Mouse (Mus musculus): Measurements from ENCODE around the gene Scgb1b15.
"Not testable (repeated sequence)": the region's sequence is repeated elsewhere in the genome, so short reads cannot be mapped to it uniquely, and the experiment has no call there.

The Scgb1b15 gene

DNA sequence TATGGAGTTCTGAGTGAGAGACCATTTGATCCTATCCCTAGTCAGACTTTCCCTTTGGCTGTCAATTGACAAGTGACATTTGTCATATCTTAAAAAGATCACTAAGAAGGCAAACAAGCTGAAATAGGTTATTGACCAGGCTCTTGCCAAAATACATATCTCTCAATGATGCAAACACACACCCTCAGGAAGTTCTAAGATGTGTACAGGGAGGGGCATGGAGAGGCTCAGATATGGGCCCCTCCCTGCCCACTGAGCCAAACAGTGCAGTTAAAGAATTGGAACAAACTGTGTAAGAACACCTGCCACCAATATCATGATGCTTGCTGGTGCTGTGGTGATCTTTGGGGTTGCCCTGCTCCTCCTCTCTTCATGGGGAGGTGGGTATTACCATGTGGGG lies at the start of gene Scgb1b15:
TSS of gene Scgb1b15 (plus strand) at position 301 of the 400 bp plus-strand sequence.
- not testable (repeated sequence) for DNase-seq (ENCODE audit: low spot score)

DNA sequence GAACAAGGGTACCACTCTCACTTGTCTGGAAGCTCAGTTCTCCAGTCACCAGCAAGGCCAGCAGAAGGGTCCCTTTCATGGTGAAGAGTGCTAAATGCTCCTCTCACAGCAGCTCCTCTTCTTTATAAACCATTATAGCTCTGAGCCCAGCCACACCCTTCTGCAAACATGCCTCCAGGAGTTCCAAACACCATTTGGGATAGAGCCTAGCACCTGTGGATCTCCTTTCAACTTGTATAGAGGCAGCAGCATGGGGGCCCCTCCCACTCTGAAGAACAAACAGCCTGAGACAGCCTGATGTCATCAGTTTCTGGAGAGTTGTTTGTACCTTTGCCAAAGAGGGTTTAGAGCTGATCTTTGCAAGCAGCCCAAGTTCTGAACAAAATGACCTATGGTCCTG lies 6.8 kb upstream of the Scgb1b15 start, which contains the start of gene Scgb2b15:
TSS of gene Scgb2b15 (minus strand) at position 101 of the 400 bp plus-strand sequence.
- DNase-seq (ENCODE audit: low spot score), result not testable (repeated sequence)

Data from ovary, postnatal 36 days (tissue).